Mouse (Mus musculus) A20 (cell line): ENCODE measurements around the gene Eif4e2.

ENCODE experiments used
- DNase-seq: peaks from one replicate; pipeline ENCODE4 v3.0.0-alpha.2; 2011; ENCODE audit warnings: low read depth, low spot score

The Eif4e2 gene

GRCm38 (mm10) chr1:87259316-87259715 lies 45.6 kb downstream of the Eif4e2 start:
- no peak for DNase-seq

GRCm38 (mm10) chr1:87263257-87263656 lies 49.5 kb downstream of the Eif4e2 start:
- DNase-seq: no peak

GRCm38 (mm10) chr1:87263796-87264133 lies 50.1 kb downstream of the Eif4e2 start:
- no peak for DNase-seq

- DNase-seq: no peak
Measured at GRCm38 (mm10) chr1:87264134-87265006, 50.7 kb downstream of the Eif4e2 start, which contains the start of gene Efhd1. TSS of gene Efhd1 (plus strand) at chr1:87264363.

GRCm38 (mm10) chr1:87265200-87265599 lies 51.5 kb downstream of the Eif4e2 start:
- DNase-seq: no peak

GRCm38 (mm10) chr1:87266296-87267090 lies 52.8 kb downstream of the Eif4e2 start:
- DNase-seq: no peak

GRCm38 (mm10) chr1:87270204-87270603 lies 56.5 kb downstream of the Eif4e2 start:
- DNase-seq: no peak

GRCm38 (mm10) chr1:87270641-87271467 lies 57.1 kb downstream of the Eif4e2 start:
- DNase-seq: no peak

- no peak for DNase-seq
Measured at GRCm38 (mm10) chr1:87271596-87271995, 57.9 kb downstream of the Eif4e2 start.

GRCm38 (mm10) chr1:87272462-87272861 lies 58.7 kb downstream of the Eif4e2 start:
- DNase-seq: no peak

GRCm38 (mm10) chr1:87273514-87273942 lies 59.8 kb downstream of the Eif4e2 start:
- no peak for DNase-seq

GRCm38 (mm10) chr1:87274134-87274533 lies 60.4 kb downstream of the Eif4e2 start:
- DNase-seq: no peak

GRCm38 (mm10) chr1:87275151-87275550 lies 61.4 kb downstream of the Eif4e2 start:
- no peak for DNase-seq

- no peak for DNase-seq
Measured at GRCm38 (mm10) chr1:87276056-87276455, 62.3 kb downstream of the Eif4e2 start.

GRCm38 (mm10) chr1:87280281-87280680 lies 66.6 kb downstream of the Eif4e2 start:
- peak; percentile 36 for DNase-seq

GRCm38 (mm10) chr1:87281599-87282412 lies 68.1 kb downstream of the Eif4e2 start:
- DNase-seq: no peak

GRCm38 (mm10) chr1:87282413-87282788 lies 68.7 kb downstream of the Eif4e2 start:
- DNase-seq: no peak

GRCm38 (mm10) chr1:87283410-87283960 lies 69.8 kb downstream of the Eif4e2 start:
- DNase-seq: no peak

GRCm38 (mm10) chr1:87287105-87287504 lies 73.4 kb downstream of the Eif4e2 start:
- DNase-seq: no peak
